Mouse (Mus musculus): ENCODE data around the gene Batf.

Gene Batf

GRCm38 (mm10) chr12:85725306-85725705 lies 38.8 kb downstream of the Batf start:
- DNase-seq (ENCODE audit: inconsistent age in 2 of 2, low spot score in 1 of 2), result no peak

- no peak for DNase-seq (ENCODE audit: inconsistent age in 2 of 2, low spot score in 1 of 2)
These were observed 40.4 kb downstream of the Batf start for GRCm38 (mm10) chr12:85726729-85727397.

- no peak for DNase-seq (ENCODE audit: inconsistent age in 2 of 2, low spot score in 1 of 2)
These were observed 41.7 kb downstream of the Batf start for GRCm38 (mm10) chr12:85728181-85728580.

GRCm38 (mm10) chr12:85729022-85729944 lies 42.8 kb downstream of the Batf start:
- peak; percentile 71 to 89 for DNase-seq (ENCODE audit: inconsistent age in 2 of 2, low spot score in 1 of 2)

- peak; percentile 86 to 92 for DNase-seq (ENCODE audit: inconsistent age in 2 of 2, low spot score in 1 of 2)
These were observed 43.4 kb downstream of the Batf start for GRCm38 (mm10) chr12:85729945-85730290.

GRCm38 (mm10) chr12:85736203-85736602 lies 49.7 kb downstream of the Batf start:
- peak in 1 of 2 experiments; percentile 50 for DNase-seq (ENCODE audit: inconsistent age in 2 of 2, low spot score in 1 of 2)

- DNase-seq (ENCODE audit: inconsistent age in 2 of 2, low spot score in 1 of 2), result peak in 1 of 2 experiments; percentile 51
These were observed 50.5 kb downstream of the Batf start for GRCm38 (mm10) chr12:85736960-85737359.

- DNase-seq (ENCODE audit: inconsistent age in 2 of 2, low spot score in 1 of 2), result peak; percentile 89 to 95
These were observed 59.6 kb downstream of the Batf start, which contains the start of gene Flvcr2 for GRCm38 (mm10) chr12:85745827-85746695. Gene Flvcr2, plus strand, starts transcription at chr12:85746539.

- DNase-seq (ENCODE audit: inconsistent age in 2 of 2, low spot score in 1 of 2), result no peak
These were observed 60.3 kb downstream of the Batf start for GRCm38 (mm10) chr12:85746696-85747219.

GRCm38 (mm10) chr12:85747343-85747742 lies 60.9 kb downstream of the Batf start:
- peak in 1 of 2 experiments; percentile 44 for DNase-seq (ENCODE audit: inconsistent age in 2 of 2, low spot score in 1 of 2)

- DNase-seq (ENCODE audit: inconsistent age in 2 of 2, low spot score in 1 of 2), result no peak
These were observed 63.4 kb downstream of the Batf start for GRCm38 (mm10) chr12:85749861-85750260.

- no peak for DNase-seq (ENCODE audit: inconsistent age in 2 of 2, low spot score in 1 of 2)
These were observed 65.6 kb downstream of the Batf start for GRCm38 (mm10) chr12:85752116-85752515.

GRCm38 (mm10) chr12:85753223-85753622 lies 66.8 kb downstream of the Batf start:
- no peak for DNase-seq (ENCODE audit: inconsistent age in 2 of 2, low spot score in 1 of 2)

GRCm38 (mm10) chr12:85754611-85755265 lies 68.3 kb downstream of the Batf start:
- peak in 1 of 2 experiments; percentile 41 for DNase-seq (ENCODE audit: inconsistent age in 2 of 2, low spot score in 1 of 2)

- no peak for DNase-seq (ENCODE audit: inconsistent age in 2 of 2, low spot score in 1 of 2)
These were observed 70.0 kb downstream of the Batf start for GRCm38 (mm10) chr12:85756455-85756854.

- DNase-seq (ENCODE audit: inconsistent age in 2 of 2, low spot score in 1 of 2), result no peak
These were observed 70.6 kb downstream of the Batf start for GRCm38 (mm10) chr12:85757074-85757473.

Data from adrenal gland, adult (tissue).